In the genomic region with DNA sequence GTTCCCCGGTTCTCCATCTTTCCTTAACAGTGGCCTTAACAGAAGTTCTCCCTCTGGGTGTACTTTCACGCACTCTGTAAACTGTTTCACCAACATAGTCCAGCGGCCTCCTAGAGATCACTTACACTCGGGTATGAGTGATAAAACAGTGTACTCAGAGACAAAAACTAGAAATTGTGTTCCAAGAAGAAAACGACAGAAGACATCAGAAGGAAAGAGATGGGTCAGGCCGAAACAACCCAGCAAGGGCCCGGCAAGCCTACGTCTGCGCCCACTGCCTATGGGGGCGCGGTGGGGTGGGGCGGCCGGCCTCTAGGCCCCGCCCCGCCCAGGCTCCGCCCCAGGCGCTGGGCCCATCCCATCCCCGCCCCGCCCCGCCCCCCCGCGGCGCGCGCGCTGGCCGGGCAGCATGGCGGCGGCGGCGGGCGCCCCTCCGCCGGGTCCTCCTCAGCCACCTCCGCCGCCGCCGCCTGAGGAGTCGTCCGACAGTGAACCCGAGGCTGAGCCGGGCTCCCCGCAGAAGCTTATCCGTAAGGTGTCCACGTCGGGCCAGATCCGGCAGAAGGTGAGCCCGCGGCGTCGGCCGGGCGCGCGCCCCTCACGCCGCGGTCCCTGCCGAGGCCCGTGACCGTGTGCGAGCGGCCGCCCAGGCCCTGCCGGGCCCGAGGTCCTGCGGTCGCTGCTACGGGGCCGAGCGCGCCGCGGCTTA, we compare ENCODE assay signal across 8 mouse cellular contexts. TPM values are rescaled to one million over a fixed set of nuclear protein-coding genes. Genes with fewer than 3 reads are reported as not detected.
DNase-seq lines count a peak whose midpoint lies in the region; ATAC-seq lines count a peak whose summit lies in the region.

Gene Dgkd, plus strand, starts transcription at position 396 of the 709 bp plus-strand sequence.

- H3K4me3 ChIP-seq in intestine, embryonic 14.5 days (ENCODE audit: low read depth, low read length): peak within 1 kb of the TSS; percentile 77
- H3K4me3 ChIP-seq in midbrain, embryonic 10.5 days: peak within 1 kb of the TSS; percentile 98

- no peaks in the 10 kb centered on the region for H3K36me3 ChIP-seq in intestine, embryonic 14.5 days (ENCODE audit: control insufficient read depth, insufficient read depth, low read length)
- H3K36me3 ChIP-seq in midbrain, embryonic 10.5 days: no peaks in the 10 kb centered on the region

- H3K27me3 ChIP-seq in intestine, embryonic 14.5 days (replicated peaks; ENCODE audit: control insufficient read depth, insufficient read depth, low read length): no peaks in the 10 kb centered on the region
- H3K27me3 ChIP-seq in midbrain, embryonic 10.5 days (ENCODE audit: low read depth, poor library complexity, severe bottlenecking): peaks cover 10% of the 10 kb centered on the region; the same call in 1 of the 2 replicates

- H3K4me2 ChIP-seq in intestine, embryonic 14.5 days (ENCODE audit: low read length): peak within 1 kb of the TSS; percentile 94

- intact Hi-C loops in gastrocnemius, postnatal 36 days (cut with DNase I): loop anchor here (5.0 kb wide), 1 partner anchor 49 kb away; no protein-coding TSS in a partner anchor
- intact Hi-C loops in left cerebral cortex, postnatal 4 days (cut with DNase I): no loop called here

- peak; percentile 52 to 72 for DNase-seq in left cerebral cortex, adult 18-20 months (ENCODE audit: low spot score in 2 of 2)
- no peak for DNase-seq in left cerebral cortex, adult 11 months (ENCODE audit: low spot score)
- DNase-seq in embryo, embryonic 10 days (ENCODE audit: low spot score): peak; percentile 74
- DNase-seq in gastrocnemius, postnatal 36 days: peak; percentile 57 to 63
- peak; percentile 85 for DNase-seq in intestine, embryonic 14.5 days (ENCODE audit: low spot score)
- DNase-seq in left cerebral cortex, postnatal 4 days: peak; percentile 87
- DNase-seq in midbrain, embryonic 10.5 days (ENCODE audit: low spot score): peak; percentile 85
- DNase-seq in right cerebral cortex, postnatal 4 days: peak; percentile 81

- peaks cover 35% of the 10 kb centered on the region for H3K4me1 ChIP-seq in intestine, embryonic 14.5 days (replicated peaks; ENCODE audit: control insufficient read depth, insufficient read depth, low read length)
- H3K4me1 ChIP-seq in midbrain, embryonic 10.5 days: peaks cover 33% of the 10 kb centered on the region

- H3K9ac ChIP-seq in intestine, embryonic 14.5 days (ENCODE audit: low read length): peak within 1 kb of the TSS; percentile 89

- ATAC-seq in intestine, embryonic 14.5 days (replicated peaks; ENCODE audit: low FRiP score, low TSS enrichment, low read depth): peak; percentile 93

- WGBS in intestine, embryonic 14.5 days: 2% methylated on average over 53 of the region's 74 CpGs
- 2% methylated on average over 74 of the region's 74 CpGs for WGBS in midbrain, embryonic 10.5 days

- peak within 1 kb of the TSS; percentile 55 for H3K27ac ChIP-seq in intestine, embryonic 14.5 days (ENCODE audit: low read depth)
- H3K27ac ChIP-seq in midbrain, embryonic 10.5 days (replicated peaks): peak within 1 kb of the TSS; percentile 94

- H3K9me3 ChIP-seq in intestine, embryonic 14.5 days (ENCODE audit: control insufficient read depth, low read length): no peaks in the 10 kb centered on the region
- no peaks in the 10 kb centered on the region for H3K9me3 ChIP-seq in midbrain, embryonic 10.5 days (replicated peaks)

RNA-seq across cellular contexts. Expression of gene Dgkd, which starts in this region (rescaled TPM):
- total RNA-seq in left cerebral cortex, adult 18-20 months (2021): 10 to 100 TPM; 96.9 to 97.1 TPM
- 10 to 100 TPM; 29.5 to 32.7 TPM for total RNA-seq in gastrocnemius, postnatal 36 days (2021)
- polyA plus RNA-seq in intestine, embryonic 14.5 days (2014; fragmentation: Nextera tagmentation; extraction: Ambion mirVana): 38.4 and 38.6 TPM in 2 replicates
- 100 to 1,000 TPM; 132 to 138 TPM for total RNA-seq in left cerebral cortex, postnatal 4 days (2021)
- polyA plus RNA-seq in midbrain, embryonic 10.5 days (2016; fragmentation: Nextera tagmentation; extraction: Ambion mirVana): 37.8 and 41.6 TPM in 2 replicates
